Mouse (Mus musculus): ENCODE results near the gene Nckap5.

- TF ChIP-seq CTCF (IDR thresholded peaks at IDR 0.05; ENCODE audit: insufficient read depth, low read depth, low read length) (no peak), POLR2A (IDR thresholded peaks at IDR 0.05; ENCODE audit: insufficient read depth, low read depth, low read length) (no peak)
Observed at GRCm38 (mm10) chr1:125870056-125870455, 960.5 kb downstream of the Nckap5 start.
